Mouse (Mus musculus) T-helper 1 cell (primary cell): ENCODE measurements around the gene Dbp.
"Not testable (repeated sequence)": the region's sequence is repeated elsewhere in the genome, so short reads cannot be mapped to it uniquely, and the experiment has no call there.

Experiments
- in situ Hi-C: fragments of 300-600 bp; cut with MboI, MseI; formaldehyde crosslinking; loops from one replicate; pipeline ENCODE4 v1.15.1; 2025; ENCODE audit warnings: high pct_unique_total_duplicates

The Dbp gene

DNA sequence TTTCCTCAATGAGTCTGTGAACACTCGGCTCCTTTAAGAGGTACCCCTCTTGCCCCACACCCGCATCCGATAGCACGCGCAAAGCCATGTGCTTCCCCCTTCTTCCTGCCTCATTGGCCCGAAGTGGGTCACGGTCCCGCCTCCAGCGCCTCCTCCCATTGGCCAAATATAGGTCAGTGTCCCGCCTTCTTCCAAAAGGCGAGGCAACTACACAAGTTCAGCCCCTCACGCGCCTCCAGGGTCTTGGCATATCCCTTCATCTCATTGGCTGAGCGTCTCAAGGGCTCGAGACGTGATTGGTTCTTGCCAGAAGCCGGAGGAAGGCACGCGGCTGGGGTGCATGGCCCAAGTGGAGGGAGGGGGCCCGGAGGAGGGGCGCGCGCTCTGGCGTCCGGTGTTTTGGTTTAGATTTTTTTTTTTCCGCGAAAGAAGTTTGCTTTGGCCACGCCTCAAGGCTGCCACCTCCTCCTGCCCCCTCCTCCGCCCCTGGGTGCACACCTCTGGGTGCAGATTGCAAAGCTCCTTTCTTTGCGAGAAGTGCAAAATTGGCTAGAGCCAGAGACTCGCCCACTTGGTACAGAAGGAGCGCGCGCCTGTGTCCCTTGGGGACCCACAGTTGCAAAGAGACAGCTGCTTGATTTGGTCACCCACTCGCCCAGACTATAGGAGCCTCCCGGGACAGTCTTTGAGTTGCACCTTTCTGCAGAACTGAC lies at the start of gene Dbp:
Dbp (plus strand) TSS at position 359 of the 713 bp plus-strand sequence.
- in situ Hi-C loops, result loop anchor here (10.0 kb wide), 1 partner anchor 810 kb away; the partner anchor contains the start of genes Fuz and Med25

DNA sequence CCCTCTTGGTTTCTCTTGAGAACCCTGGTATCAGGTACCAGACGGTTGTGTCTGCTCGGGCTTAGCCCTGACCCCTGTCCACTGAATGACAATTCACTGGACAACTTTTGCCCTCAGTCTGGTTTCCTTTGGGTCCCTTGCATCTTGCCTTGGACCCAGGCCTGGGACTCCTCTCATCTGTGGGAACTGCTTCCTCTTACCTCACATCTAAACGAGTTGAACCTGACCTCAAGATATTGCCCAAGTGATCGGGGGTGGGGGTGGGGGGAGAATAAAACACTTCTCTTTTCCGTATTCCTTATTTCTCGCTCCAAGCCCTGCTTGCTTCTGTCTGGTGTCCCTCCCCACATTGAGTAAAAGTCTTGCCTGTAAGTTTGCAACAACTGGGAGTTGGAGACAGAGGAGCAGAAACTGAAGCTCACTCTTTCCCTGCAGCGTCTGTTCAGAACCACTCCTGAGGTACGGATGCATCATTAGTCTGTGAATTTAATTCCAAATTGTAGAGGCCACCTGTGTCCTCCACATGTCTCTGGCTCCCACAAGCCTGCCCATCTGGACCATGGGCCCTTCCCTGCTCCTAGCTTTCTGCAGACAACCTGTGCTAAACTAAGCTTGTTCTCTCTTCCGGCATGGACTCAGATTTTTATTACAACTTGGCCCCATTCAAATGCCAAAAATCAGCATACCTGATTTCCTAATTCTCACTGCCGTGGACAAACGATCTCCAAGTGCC lies 44.0 kb upstream of the Dbp start:
- in situ Hi-C loops, result no loop called here

DNA sequence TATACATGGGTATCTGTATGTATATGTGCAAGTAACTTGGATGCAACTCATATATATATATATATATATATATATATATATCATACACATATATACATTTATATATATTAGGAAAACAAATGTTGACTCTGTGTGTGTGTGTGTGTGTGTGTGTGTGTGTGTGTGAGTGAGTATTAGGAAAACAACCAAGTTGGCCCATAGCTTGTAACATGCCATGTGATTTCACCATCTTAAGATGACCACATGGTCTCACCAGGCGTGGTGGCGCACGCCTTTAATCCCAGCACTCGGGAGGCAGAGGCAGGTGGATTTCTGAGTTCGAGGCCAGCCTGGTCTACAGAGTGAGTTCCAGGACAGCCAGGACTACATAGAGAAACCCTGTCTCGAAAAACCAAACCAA lies 43.2 kb upstream of the Dbp start:
- in situ Hi-C loops, result not testable (repeated sequence)

DNA sequence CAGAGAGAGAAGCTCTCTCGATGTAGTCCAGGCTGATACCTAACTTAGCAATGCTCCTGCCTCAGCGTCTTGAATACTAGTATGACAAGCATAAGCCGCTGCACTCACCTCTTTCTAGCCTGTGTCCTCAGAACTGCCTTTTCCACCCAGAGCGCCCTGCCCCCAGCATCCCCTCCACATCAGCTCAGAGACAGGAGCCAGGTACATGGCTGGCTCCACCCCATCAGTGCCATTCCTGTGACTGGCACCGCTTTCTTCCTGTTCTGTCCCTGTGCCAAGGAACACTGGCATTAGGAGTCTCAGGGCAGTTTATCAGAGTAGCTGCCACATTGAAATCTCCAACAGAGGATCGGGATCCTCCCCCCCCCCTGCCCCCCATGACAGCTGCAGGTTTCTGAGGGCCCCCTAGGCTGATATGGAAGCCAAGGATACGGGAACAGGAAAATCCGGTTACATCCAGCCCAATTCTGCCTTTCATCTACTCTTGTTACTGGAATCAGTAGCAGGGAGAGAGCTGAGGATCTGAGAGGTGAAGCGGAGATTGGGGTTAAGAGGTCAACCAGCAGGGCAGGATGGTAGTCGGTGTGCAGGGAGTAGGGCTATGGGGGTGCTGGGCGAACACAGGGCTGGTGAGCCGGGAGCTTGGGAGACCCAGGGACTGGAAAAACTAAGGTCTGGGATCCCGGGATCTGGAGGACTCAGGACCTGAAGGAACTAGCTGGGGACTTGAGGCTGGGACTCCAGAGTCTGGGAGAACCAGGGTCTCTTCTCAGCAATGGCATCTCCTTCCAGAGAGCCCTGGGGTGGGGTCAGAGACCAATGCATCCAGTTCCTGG lies 39.4 kb upstream of the Dbp start:
- in situ Hi-C loops, result no loop called here

DNA sequence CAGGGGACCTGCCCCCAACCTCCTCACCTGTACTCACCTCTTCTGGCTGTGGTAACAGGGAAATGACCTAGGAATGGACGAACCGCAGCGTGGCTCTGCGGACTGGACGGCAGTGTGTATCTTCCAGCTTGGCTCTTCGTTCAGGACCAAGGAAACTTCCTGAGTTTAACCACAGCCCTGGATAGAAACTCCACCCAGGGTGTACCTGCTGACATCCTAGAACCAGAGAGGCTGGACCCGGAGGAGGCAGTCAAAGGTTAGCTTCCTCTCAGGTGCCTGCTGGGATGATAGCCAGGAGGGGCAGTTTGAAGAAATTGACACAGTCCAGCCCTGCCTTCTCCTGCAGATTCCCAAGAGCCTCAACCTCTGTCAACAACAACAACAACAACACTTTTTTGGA lies 38.7 kb upstream of the Dbp start, which contains the start of gene Fut2:
Fut2 (minus strand) TSS at position 234 of the 400 bp plus-strand sequence.
- in situ Hi-C loops, result no loop called here

DNA sequence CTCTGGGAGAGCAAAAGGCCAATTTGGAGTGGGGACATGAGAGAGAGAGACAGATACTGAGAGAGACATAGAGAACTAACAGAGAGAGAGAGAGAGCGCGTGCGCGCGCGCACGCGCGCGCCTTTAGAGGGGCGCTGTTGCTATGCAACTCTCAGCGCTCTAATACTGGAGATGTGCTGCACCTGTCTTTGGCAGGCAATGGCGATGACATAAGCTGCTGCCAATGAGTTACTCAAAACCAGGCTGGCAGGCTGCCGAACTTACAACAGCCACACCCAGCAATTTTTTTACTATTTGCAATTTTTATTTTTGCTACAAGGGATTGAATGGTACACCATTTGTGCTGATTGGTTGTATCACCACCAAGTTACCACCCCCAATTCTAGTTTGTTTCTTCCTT lies 37.1 kb upstream of the Dbp start:
- in situ Hi-C loops, result no loop called here

DNA sequence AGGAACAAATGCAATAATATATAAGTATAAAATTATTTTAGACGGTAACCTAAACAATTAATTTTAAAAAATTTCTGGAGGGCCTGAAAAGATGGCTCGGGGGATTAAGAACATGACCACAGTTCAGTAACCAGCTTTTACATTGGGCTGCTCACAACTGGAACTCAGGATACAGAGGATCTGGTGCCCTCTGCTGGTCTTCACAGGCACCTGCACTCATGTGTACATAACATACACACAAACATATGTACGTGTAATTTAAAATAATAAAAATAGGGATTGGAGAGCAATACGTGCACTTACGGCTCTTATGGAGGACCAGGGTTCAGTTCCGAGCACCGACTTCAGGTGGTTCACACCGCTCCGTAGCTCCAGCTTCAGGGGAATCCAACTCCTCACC lies 36.0 kb upstream of the Dbp start:
- in situ Hi-C loops, result no loop called here

DNA sequence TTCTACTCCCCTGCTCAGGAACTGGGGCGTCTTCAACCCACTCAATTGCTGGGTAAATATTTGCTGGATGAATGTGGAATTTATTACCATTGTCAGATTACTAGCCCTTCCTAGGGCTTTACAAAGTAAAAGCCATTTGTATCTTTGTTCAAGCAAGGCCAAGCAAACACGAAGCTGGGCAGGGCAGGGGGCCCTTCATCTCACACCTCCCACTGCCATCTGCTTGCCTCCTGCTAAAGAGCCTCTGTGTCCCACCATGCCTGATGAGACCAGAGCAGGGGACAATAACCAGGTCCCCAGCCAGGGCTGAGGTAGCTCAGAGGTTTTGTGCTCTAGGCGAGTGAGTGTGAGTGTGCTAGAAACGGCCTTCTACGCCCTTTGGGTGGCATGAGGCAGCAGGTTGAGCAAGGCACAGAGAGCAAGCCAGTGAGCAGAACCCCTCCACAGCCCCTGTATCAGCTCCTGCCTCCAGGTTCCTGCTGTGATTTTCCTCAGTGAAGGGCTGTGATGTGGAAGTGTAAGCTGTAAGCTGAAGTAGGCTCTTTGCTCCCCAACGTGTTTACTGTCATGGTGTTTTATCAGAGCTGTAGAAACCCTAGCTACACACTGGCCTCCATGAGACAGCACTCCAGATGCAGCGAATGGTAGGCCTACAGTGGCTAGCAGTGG lies 27.1 kb upstream of the Dbp start:
- in situ Hi-C loops, result no loop called here

DNA sequence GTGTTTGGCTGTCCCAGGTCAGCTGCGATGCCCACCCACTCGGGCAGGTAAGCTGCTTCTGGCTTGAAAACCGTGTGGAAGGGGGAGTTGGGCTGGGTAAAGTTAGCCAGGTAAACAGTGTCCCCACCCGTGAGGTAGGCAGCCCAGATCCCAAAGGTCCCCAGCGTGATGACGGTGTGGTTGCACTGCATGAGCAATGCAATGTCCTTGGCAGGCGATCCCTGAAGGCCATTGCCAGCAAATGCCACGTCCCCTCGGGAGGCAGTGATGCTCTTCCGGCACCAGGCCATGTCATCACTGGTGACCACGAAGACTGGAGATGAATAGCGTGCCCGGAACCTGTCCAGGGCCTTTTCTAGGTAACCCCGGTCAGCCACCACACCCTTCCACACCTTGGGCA lies 26.4 kb upstream of the Dbp start:
- in situ Hi-C loops, result no loop called here

DNA sequence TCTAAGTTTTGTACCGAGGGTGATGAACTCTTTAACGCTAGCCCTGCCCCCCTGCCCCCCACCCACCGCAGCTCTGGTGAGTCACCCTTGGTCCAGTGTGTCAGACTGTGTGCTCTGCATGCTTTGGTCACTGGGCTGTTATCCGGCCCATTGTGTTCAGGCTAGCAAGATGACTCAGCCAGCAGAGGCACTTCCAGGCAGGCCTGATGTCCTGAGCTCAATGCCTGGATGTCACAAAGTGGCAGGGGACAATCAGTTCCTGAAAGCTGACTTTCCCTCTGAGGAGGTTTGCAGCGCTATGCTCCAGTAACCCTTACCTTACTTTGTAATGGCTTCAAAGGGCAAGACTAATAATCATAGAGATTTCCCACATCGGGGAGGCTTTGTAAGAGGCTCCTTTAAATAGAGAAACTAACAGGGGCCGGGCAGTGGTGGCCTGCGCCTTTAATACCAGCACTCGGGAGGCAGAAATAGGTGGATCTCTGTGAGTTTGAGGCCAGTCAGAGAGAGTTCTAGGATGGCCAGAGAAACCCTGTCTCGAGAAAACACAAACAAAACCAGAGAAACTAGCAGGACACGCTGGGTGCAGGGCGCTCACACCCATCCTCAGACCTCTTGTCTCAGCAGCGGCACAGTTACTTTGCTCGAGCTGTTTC lies 24.8 kb upstream of the Dbp start:
- in situ Hi-C loops, result no loop called here

DNA sequence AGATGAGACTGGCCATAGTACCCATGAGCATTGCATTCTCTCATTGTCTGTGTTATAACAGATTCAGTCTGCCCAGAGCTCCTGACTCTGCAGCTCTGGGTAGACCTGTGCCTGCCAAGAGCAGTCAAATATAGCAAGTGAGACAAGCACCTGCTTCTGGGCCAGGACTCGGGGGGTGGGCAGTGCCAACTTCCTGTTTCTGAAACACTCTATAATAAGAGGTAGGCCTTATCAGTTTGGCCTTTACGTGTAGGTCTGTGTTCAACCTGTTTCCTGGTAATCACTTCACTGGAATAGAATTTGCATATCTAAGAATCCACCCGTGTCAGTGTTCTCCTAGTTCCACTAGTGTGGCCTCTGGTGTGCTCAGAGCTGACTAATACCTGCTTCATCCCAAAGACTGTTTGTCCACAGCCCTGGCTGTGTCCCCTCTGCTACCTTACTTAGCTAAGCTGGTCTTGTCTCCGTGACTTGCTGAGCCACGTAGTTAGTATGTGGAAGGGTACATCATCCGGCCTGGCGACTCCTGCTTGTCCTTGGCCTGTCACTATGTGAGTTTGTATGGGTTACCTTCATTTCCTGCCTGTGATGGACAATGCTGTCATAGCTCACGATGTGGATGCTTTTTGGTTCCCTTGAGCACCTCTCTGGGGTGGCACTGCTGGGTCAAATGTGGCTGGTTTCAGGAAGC lies 23.7 kb upstream of the Dbp start:
- in situ Hi-C loops, result no loop called here

DNA sequence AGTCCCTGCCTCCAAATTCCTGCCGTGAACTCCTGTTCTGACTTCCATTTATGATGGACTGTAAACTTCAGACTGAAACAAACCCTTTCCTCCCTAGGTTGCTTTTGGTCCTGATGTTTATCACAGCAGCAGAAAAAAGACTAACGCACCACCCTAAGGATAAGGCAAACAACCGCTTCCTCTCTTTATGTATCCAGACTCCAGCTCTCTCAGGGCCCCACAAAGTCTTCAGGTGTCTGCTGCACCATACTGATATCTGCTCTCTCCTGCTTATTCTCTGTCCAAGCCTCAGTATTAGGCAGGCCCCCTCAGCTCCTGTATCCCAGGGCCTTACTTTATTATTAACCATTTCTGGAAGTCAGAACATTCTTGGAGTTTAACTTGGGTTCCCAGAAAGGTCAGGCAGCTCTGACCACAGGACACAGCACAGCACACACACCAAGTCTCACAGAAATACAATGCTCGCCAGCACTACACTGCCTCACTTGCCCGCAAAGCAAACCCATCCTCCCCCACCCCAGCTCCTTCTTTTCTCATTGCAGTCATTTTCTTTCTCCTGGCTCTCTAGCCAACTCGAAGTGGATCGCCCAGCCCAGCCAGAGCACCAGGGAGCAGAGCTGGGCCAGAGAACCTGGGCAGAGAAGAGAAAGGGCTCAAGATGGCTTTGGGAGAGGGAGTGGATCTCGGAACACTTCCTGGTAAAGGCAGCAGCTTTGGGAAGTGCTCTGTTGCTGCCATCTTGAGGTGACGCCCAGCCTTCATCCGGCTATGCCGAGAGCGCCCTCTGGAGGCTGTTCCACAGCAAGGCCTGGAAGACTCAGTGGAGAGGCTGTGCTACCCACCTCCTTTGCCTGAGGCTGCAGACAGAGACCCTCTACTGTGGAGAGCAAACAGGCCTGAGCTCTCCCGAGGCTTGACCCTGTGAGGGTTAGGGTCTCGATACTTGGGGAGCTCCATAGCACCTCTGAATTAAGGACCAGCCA lies 22.5 kb upstream of the Dbp start:
- in situ Hi-C loops, result no loop called here

DNA sequence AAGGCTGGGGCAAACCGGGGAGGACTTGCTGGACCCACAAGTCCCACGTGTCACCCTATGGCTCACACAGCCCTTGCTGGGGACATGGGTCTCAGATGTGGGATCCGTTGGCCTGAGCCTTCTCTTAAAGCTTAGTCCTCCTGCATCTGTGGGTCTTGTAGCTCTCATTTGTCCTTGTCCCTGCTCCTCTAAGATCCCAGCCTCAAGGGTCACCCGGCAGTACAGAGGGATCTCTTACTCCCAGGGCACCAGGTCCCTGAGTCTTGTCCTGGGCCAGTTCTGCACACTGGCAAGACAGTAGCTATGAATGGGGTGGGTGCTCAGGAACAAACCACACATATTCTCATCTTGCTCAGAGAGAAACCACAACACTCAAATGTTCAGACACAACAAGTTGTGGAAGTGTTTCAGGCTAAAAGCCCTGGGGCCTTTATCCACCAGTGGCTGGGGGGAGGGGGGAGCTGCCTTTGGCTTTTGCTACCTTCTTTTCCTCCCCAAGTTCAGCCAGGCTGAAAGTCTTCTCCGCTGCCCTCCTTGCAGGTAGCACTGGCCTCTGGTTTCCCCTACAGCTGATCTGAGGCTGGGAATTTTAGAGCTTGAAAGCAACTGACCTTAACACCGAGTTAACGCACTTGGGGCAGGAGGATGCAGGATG lies 21.4 kb upstream of the Dbp start, which contains the start of gene Ntn5:
Ntn5 (plus strand) TSS at position 627 of the 655 bp plus-strand sequence.
- in situ Hi-C loops, result no loop called here

DNA sequence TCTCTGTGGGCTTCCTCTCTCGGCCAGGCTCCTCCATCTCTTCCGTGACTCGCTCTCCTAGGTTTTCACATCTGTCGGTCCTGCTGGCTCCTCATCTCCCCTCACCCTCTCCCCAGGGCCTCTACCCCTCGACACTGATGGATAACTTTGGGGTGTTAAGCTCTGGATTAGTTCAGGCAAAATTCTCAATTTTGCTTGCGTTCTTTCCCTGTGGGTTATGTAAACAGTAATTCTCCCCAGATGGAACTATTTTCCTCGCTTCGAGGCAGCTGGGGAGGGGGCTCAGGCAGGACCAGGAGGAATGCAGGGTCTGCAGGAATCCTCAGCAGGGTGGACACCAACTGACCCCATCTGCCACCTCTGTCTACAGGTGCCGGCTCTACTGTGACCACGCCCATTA lies 19.1 kb upstream of the Dbp start:
- in situ Hi-C loops, result no loop called here

DNA sequence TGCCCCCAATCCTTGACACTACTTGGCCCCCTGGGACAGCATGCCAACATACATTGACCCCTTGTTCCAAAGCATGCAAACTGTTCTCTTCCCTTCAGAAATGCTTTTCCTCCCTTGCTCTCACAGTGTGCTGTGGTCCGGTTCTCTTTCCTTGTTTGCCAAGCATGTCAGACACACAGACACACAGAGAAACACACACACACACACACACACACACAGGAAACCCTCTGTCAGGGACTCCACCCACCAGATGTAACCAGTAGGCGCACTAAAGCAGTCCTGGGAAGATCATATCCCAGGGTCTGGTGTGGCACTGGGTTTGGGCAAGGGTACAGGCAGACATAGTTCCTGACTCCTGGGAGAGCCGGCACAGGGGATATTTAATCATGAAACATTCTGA lies 18.0 kb upstream of the Dbp start:
- in situ Hi-C loops, result no loop called here

DNA sequence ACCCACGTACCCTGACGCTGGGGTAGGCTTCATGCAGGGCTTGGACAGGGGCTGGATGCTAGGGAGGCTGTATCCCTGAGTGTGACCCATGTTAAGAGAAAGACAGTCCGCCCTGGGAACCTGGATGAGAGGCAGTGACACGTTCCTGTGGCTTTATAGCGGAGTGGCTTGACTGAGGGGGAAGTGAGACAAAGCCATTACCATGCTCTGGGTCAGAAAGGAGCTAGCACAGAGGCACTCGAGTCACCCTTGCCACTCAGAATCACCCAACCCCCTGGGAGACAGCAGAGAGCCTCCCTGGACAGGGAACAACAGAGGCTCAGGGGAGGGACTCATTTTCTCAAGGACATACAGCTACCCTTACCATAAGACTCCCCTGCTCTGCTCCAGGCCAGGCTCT lies 15.8 kb upstream of the Dbp start:
- in situ Hi-C loops, result no loop called here

DNA sequence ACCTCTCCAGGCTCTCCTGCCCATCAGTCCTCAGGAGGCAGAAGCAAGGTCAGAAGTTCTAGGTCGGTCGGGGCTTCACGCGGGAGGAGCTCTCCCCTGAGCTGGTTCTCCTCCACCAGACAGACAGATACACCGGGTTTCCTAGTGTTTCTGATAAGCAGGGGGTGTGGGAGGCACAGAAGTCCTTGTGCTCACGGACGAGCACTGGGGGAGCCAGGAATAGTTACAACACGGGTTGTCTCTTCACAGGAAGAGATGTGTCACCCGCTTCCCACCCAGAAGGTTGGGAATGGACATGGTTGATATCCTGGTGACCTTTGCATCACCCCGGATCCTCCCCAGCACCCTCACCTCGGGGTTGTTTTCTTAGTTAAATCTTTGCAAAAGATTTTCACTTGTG lies 15.1 kb upstream of the Dbp start:
- in situ Hi-C loops, result no loop called here

DNA sequence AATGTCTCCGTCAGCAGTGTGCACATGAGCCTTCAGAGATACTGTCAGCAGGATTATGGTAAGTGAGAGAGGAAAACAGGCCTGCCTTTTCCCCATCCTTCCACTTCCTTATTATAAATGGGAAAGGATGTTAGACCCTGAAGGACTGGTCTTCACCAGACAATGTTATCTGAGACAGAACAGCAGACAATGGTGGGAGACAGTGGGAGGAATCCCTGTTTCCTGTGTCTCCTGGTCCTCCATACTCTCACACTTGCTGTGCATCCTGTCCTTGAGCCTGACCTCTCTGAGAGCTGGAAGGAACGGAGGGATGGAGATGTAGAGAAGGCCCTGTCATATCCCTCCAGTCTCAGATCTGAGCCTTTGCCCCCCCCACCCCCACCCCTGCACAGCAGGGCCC lies 12.5 kb upstream of the Dbp start:
- in situ Hi-C loops, result no loop called here
